In the genomic region with DNA sequence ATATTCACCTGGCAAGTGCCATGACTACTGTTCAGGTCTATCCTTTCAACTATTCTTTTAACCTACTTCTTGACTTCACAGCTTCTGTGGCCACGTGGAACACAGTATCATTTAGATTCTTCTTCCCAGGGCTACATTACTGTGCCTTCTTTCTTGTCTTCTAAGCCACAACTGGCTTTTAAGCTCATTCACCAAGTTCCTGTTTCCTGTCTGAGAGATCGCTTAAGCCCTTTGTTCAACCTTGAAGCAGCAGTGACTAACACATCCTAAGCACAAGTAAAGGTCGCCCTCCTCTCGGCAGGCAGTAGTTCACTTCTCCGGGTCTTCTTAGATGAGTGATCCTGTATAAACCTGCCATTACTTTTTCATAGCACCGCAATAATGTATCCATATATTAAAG, we compare ENCODE assay signal across 18 mouse cellular contexts. TPM values are rescaled to one million over a fixed set of nuclear protein-coding genes. Genes with fewer than 3 reads are reported as not detected.
DNase-seq lines count a peak whose midpoint lies in the region; ATAC-seq lines count a peak whose summit lies in the region.
"Had no signal": no experiment of that assay in that cellular context is flagged by ENCODE, and none has a peak within 500 bp of the region (broad histone marks: within the 10 kb centered on the region; RNA-seq: fewer than 3 reads in every experiment).

No protein-coding gene starts in this region.

- peak; percentile 66 for DNase-seq in CD4-positive helper T cell, adult 2 months (ENCODE audit: low read depth, low spot score)
- peak; percentile 13 for DNase-seq in R1 (ENCODE audit: low read depth, low spot score)
- DNase-seq in thymus, postnatal 0 days (ENCODE audit: low spot score), result peak; percentile 79
- no peak for DNase-seq in kidney, postnatal 36 days
- no peak for DNase-seq in cerebellum, adult 18-20 months
- no peak for DNase-seq in right cerebral cortex, postnatal 10 days (ENCODE audit: low spot score in 2 of 2)
- DNase-seq in retina, postnatal 1 day, result no peak
- DNase-seq: adrenal gland, adult 8-10 months; cerebellum, adult 9-11 months; gastrocnemius, adult 2 months; heart, postnatal 10 days; kidney, adult 2 months; kidney, postnatal 25 days; lung, adult 2 months had no signal

- ATAC-seq in inflammation-experienced regulatory T-cells, adult 6 months, result peak; percentile 89
- ATAC-seq: forebrain, embryonic 16.5 days; hindbrain, embryonic 16.5 days; midbrain, embryonic 16.5 days had no signal

RNA-seq across cellular contexts. Expression of a gene that starts 10.4 kb away (rescaled TPM):
- 10 to 100 TPM; 44.3 to 52.9 (median 45.9) TPM for polyA plus RNA-seq in inflammation-experienced regulatory T-cells, adult 6 months (2017; shearing (Covaris generic))
- polyA plus RNA-seq in thymus, postnatal 0 days (2015; fragmentation: Nextera tagmentation; extraction: Ambion mirVana), result 20.9 and 22.1 TPM in 2 replicates

Comparison
In these comparisons a context has a peak if more than half of its experiments do, and no peak if none do; other contexts are left out.
1. DNase-seq: peak in CD4-positive helper T cell, adult 2 months (single experiment), R1 (single experiment) and thymus, postnatal 0 days (single experiment); none in kidney, postnatal 36 days (0 of 2), cerebellum, adult 18-20 months (0 of 2), right cerebral cortex, postnatal 10 days (0 of 2) and retina, postnatal 1 day (single experiment).